Mouse (Mus musculus): ENCODE results near the gene Hdac5. TPM values are rescaled to one million over a fixed set of nuclear protein-coding genes. Genes with fewer than 3 reads are reported as not detected.

The Hdac5 gene
- polyA plus RNA-seq, 1 experiment from 2014 or later: 17.7 TPM

- peak overlapping the region; percentile 75 for H3K4me2 ChIP-seq (ENCODE audit: low read depth, low read length)
- ATAC-seq: no peak
- DNase-seq: peak; percentile 44
Observed at GRCm38 (mm10) chr11:102147213-102147989, 82.6 kb downstream of the Hdac5 start.

GRCm38 (mm10) chr11:102146531-102146930 lies 83.4 kb downstream of the Hdac5 start:
- Histone ChIP-seq H3K27me3 (ENCODE audit: insufficient read depth, low read length) (peaks cover 33% of the 10 kb centered on the region), H3K36me3 (replicated peaks; ENCODE audit: insufficient read depth, low read length) (peaks cover 2% of the 10 kb centered on the region), H3K9me3 (ENCODE audit: low read length) (no peaks in the 10 kb centered on the region), H3K4me3 (ENCODE audit: low read depth, low read length) (peak overlapping the region; percentile 57), H3K4me1 (ENCODE audit: insufficient read depth) (peaks cover 5% of the 10 kb centered on the region; the same call in 1 of the 2 replicates), H3K9ac (replicated peaks) (peak overlapping the region; percentile 69), H3K4me2 (ENCODE audit: low read depth, low read length) (peak overlapping the region; percentile 75), H3K27ac (ENCODE audit: low read depth) (peak overlapping the region; percentile 81)
- ATAC-seq (no peak), DNase-seq (no peak)
- 9% methylated on average over 17 of the region's 17 CpGs for WGBS (ENCODE audit: insufficient replicate concordance)
- no peak for TF ChIP-seq EP300 (IDR thresholded peaks at IDR 0.05; ENCODE audit: low read depth)
- no peak for TF ChIP-seq CTCF (IDR thresholded peaks at IDR 0.05; ENCODE audit: low read depth)

More at GRCm38 (mm10) chr11:102147213-102147989, 82.6 kb downstream of the Hdac5 start:
- 18% methylated on average over 34 of the region's 34 CpGs for WGBS (ENCODE audit: insufficient replicate concordance)
- Histone ChIP-seq H3K4me1 (ENCODE audit: insufficient read depth) (peaks cover 5% of the 10 kb centered on the region; the same call in 1 of the 2 replicates), H3K27me3 (ENCODE audit: insufficient read depth, low read length) (peaks cover 33% of the 10 kb centered on the region), H3K36me3 (replicated peaks; ENCODE audit: insufficient read depth, low read length) (peaks cover 2% of the 10 kb centered on the region), H3K9ac (replicated peaks) (no peak overlapping the region; the same call in 1 of the 2 replicates), H3K9me3 (ENCODE audit: low read length) (no peaks in the 10 kb centered on the region), H3K4me3 (ENCODE audit: low read depth, low read length) (peak overlapping the region; percentile 57), H3K27ac (ENCODE audit: low read depth) (no peak overlapping the region)
- TF ChIP-seq CTCF (IDR thresholded peaks at IDR 0.05; ENCODE audit: low read depth): 0 out of 2 replicates have a peak, but pooled peaks have one; percentile 12
- no peak for TF ChIP-seq EP300 (IDR thresholded peaks at IDR 0.05; ENCODE audit: low read depth)

GRCm38 (mm10) chr11:102146005-102146404 lies 84.0 kb downstream of the Hdac5 start:
- peaks cover 5% of the 10 kb centered on the region; the same call in 1 of the 2 replicates for H3K4me1 ChIP-seq (ENCODE audit: insufficient read depth)
- peak; percentile 57 for ATAC-seq
- peak overlapping the region; percentile 69 for H3K9ac ChIP-seq (replicated peaks)
- peak overlapping the region; percentile 57 for H3K4me3 ChIP-seq (ENCODE audit: low read depth, low read length)
- no peak for TF ChIP-seq CTCF (IDR thresholded peaks at IDR 0.05; ENCODE audit: low read depth)
- peak; percentile 51; the same call in 1 of the 2 replicates for TF ChIP-seq EP300 (IDR thresholded peaks at IDR 0.05; ENCODE audit: low read depth)
- H3K27me3 ChIP-seq (ENCODE audit: insufficient read depth, low read length): peaks cover 33% of the 10 kb centered on the region
- H3K36me3 ChIP-seq (replicated peaks; ENCODE audit: insufficient read depth, low read length): no peaks in the 10 kb centered on the region; the same call in none of the 2 replicates
- WGBS (ENCODE audit: insufficient replicate concordance): 4% methylated on average over 16 of the region's 16 CpGs
- H3K27ac ChIP-seq (ENCODE audit: low read depth): peak overlapping the region; percentile 81
- peak; percentile 80 for DNase-seq
- H3K4me2 ChIP-seq (ENCODE audit: low read depth, low read length): peak overlapping the region; percentile 75
- H3K9me3 ChIP-seq (ENCODE audit: low read length): no peaks in the 10 kb centered on the region

GRCm38 (mm10) chr11:102145471-102146001 lies 84.4 kb downstream of the Hdac5 start, which contains the start of gene Nags:
Gene Nags (plus strand): TSS chr11:102145513.
- Histone ChIP-seq H3K27ac (ENCODE audit: low read depth) (peak within 1 kb of the TSS; percentile 81), H3K27me3 (ENCODE audit: insufficient read depth, low read length) (peaks cover 33% of the 10 kb centered on the region), H3K36me3 (replicated peaks; ENCODE audit: insufficient read depth, low read length) (no peaks in the 10 kb centered on the region; the same call in none of the 2 replicates), H3K4me1 (ENCODE audit: insufficient read depth) (peaks cover 5% of the 10 kb centered on the region; the same call in 1 of the 2 replicates), H3K4me2 (ENCODE audit: low read depth, low read length) (peak within 1 kb of the TSS; percentile 75), H3K4me3 (ENCODE audit: low read depth, low read length) (peak within 1 kb of the TSS; percentile 57), H3K9me3 (ENCODE audit: low read length) (no peaks in the 10 kb centered on the region), H3K9ac (replicated peaks) (peak within 1 kb of the TSS; percentile 69)
- WGBS (ENCODE audit: insufficient replicate concordance): 2% methylated on average over 43 of the region's 50 CpGs
- ATAC-seq (peak; percentile 14), DNase-seq (peak; percentile 72)
- no peak for TF ChIP-seq EP300 (IDR thresholded peaks at IDR 0.05; ENCODE audit: low read depth)
- TF ChIP-seq CTCF (IDR thresholded peaks at IDR 0.05; ENCODE audit: low read depth): no peak

GRCm38 (mm10) chr11:102144957-102145470 lies 85.0 kb downstream of the Hdac5 start:
- Histone ChIP-seq H3K27me3 (ENCODE audit: insufficient read depth, low read length) (peaks cover 33% of the 10 kb centered on the region), H3K36me3 (replicated peaks; ENCODE audit: insufficient read depth, low read length) (no peaks in the 10 kb centered on the region; the same call in none of the 2 replicates), H3K4me1 (ENCODE audit: insufficient read depth) (peaks cover 5% of the 10 kb centered on the region; the same call in 1 of the 2 replicates), H3K9ac (replicated peaks) (peak overlapping the region; percentile 69; the same call in 1 of the 2 replicates), H3K4me3 (ENCODE audit: low read depth, low read length) (peak overlapping the region; percentile 57), H3K9me3 (ENCODE audit: low read length) (no peaks in the 10 kb centered on the region), H3K4me2 (ENCODE audit: low read depth, low read length) (peak overlapping the region; percentile 75), H3K27ac (ENCODE audit: low read depth) (peak overlapping the region; percentile 81)
- no peak for TF ChIP-seq EP300 (IDR thresholded peaks at IDR 0.05; ENCODE audit: low read depth)
- no peak for TF ChIP-seq CTCF (IDR thresholded peaks at IDR 0.05; ENCODE audit: low read depth)
- WGBS (ENCODE audit: insufficient replicate concordance): 16% methylated on average over 13 of the region's 13 CpGs
- peak; percentile 63 for ATAC-seq
- DNase-seq: no peak

Small RNA genes within 50 kb of the gene (microRNA-seq; reads per million reads assigned to microRNA genes)
- 1.6 reads per million for gene Mir8101

Other genes starting within 250 kb of the Hdac5 start
- 0.19 TPM in 1 of 2 replicates, not detected in the other for gene Cfap97d1, start 245.9 kb downstream of the Hdac5 start, polyA plus RNA-seq (2015; fragmentation: Nextera tagmentation; extraction: Ambion mirVana)
- gene Dusp3, start 243.2 kb downstream of the Hdac5 start, polyA plus RNA-seq (2015; fragmentation: Nextera tagmentation; extraction: Ambion mirVana): 18.4 and 22.7 TPM in 2 replicates
- 0.56 and 0.72 TPM in 2 replicates for gene Mpp3, start 201.7 kb downstream of the Hdac5 start, polyA plus RNA-seq (2015; fragmentation: Nextera tagmentation; extraction: Ambion mirVana)
- gene Cd300lg, start 188.7 kb downstream of the Hdac5 start, polyA plus RNA-seq (2015; fragmentation: Nextera tagmentation; extraction: Ambion mirVana): 1.8 and 2.3 TPM in 2 replicates
- 3.9 and 4.4 TPM in 2 replicates for gene Mpp2, start 141.7 kb downstream of the Hdac5 start, polyA plus RNA-seq (2015; fragmentation: Nextera tagmentation; extraction: Ambion mirVana)
- gene Ppy, start 128.8 kb downstream of the Hdac5 start, polyA plus RNA-seq (2015; fragmentation: Nextera tagmentation; extraction: Ambion mirVana): 0.72 TPM in 1 of 2 replicates, not detected in the other
- 1.8 TPM in 1 of 2 replicates, not detected in the other for gene Pyy, start 122.3 kb downstream of the Hdac5 start, polyA plus RNA-seq (2015; fragmentation: Nextera tagmentation; extraction: Ambion mirVana)
- gene Nags, start 84.7 kb downstream of the Hdac5 start, polyA plus RNA-seq (2015; fragmentation: Nextera tagmentation; extraction: Ambion mirVana): 18.5 and 25.1 TPM in 2 replicates
- gene Tmem101, start 73.8 kb downstream of the Hdac5 start, polyA plus RNA-seq (2015; fragmentation: Nextera tagmentation; extraction: Ambion mirVana): 5.8 and 6.4 TPM in 2 replicates
- 52.2 and 55.0 TPM in 2 replicates for gene Lsm12, start 44.9 kb downstream of the Hdac5 start, polyA plus RNA-seq (2015; fragmentation: Nextera tagmentation; extraction: Ambion mirVana)
- 6.7 and 6.8 TPM in 2 replicates for gene G6pc3, start 40.5 kb downstream of the Hdac5 start, polyA plus RNA-seq (2015; fragmentation: Nextera tagmentation; extraction: Ambion mirVana)
- 4.7 and 4.9 TPM in 2 replicates for gene BC030867, start 18.7 kb upstream of the Hdac5 start, polyA plus RNA-seq (2015; fragmentation: Nextera tagmentation; extraction: Ambion mirVana)
- not detected in 2 replicates for gene Asb16, start 38.6 kb upstream of the Hdac5 start, polyA plus RNA-seq (2015; fragmentation: Nextera tagmentation; extraction: Ambion mirVana)
- 19.4 and 20.8 TPM in 2 replicates for gene Tmub2, start 54.8 kb upstream of the Hdac5 start, polyA plus RNA-seq (2015; fragmentation: Nextera tagmentation; extraction: Ambion mirVana)
- gene Atxn7l3, start 66.5 kb upstream of the Hdac5 start, polyA plus RNA-seq (2015; fragmentation: Nextera tagmentation; extraction: Ambion mirVana): 4.5 and 4.6 TPM in 2 replicates
- gene Ubtf, start 89.6 kb upstream of the Hdac5 start, polyA plus RNA-seq (2015; fragmentation: Nextera tagmentation; extraction: Ambion mirVana): 32.4 and 32.5 TPM in 2 replicates
- 311 and 329 TPM in 2 replicates for gene Slc4a1, start 136.0 kb upstream of the Hdac5 start, polyA plus RNA-seq (2015; fragmentation: Nextera tagmentation; extraction: Ambion mirVana)
- 1.8 and 2.4 TPM in 2 replicates for gene Rundc3a, start 163.2 kb upstream of the Hdac5 start, polyA plus RNA-seq (2015; fragmentation: Nextera tagmentation; extraction: Ambion mirVana)
- gene Slc25a39, start 177.8 kb upstream of the Hdac5 start, polyA plus RNA-seq (2015; fragmentation: Nextera tagmentation; extraction: Ambion mirVana): 510 and 522 TPM in 2 replicates
- 156 and 161 TPM in 2 replicates for gene Grn, start 200.1 kb upstream of the Hdac5 start, polyA plus RNA-seq (2015; fragmentation: Nextera tagmentation; extraction: Ambion mirVana)
- gene Fam171a2, start 217.5 kb upstream of the Hdac5 start, polyA plus RNA-seq (2015; fragmentation: Nextera tagmentation; extraction: Ambion mirVana): 0.23 and 0.72 TPM in 2 replicates
- gene Itga2b, start 240.0 kb upstream of the Hdac5 start, polyA plus RNA-seq (2015; fragmentation: Nextera tagmentation; extraction: Ambion mirVana): 41.0 and 44.8 TPM in 2 replicates